Mouse (Mus musculus) left cerebral cortex, adult 18-20 months (tissue): ENCODE results near the gene Mreg. TPM values are rescaled to one million over a fixed set of nuclear protein-coding genes. Genes with fewer than 3 reads are reported as not detected.

Source experiments
- DNase-seq, 2 experiments: peaks; one replicate each; pipeline ENCODE4 v3.0.0; 2021 to 2022; ENCODE audit warnings: low spot score in 2 of 2, mixed read lengths in 1 of 2
- total RNA-seq, 2 experiments: library from RNA; stranded (reverse); gene quantifications; 2 replicates each; pipeline ENCODE4 v1.2.3; 2021

Gene Mreg
- total RNA-seq, 2 experiments from 2014 or later = 5.2 to 6.1 TPM

DNA sequence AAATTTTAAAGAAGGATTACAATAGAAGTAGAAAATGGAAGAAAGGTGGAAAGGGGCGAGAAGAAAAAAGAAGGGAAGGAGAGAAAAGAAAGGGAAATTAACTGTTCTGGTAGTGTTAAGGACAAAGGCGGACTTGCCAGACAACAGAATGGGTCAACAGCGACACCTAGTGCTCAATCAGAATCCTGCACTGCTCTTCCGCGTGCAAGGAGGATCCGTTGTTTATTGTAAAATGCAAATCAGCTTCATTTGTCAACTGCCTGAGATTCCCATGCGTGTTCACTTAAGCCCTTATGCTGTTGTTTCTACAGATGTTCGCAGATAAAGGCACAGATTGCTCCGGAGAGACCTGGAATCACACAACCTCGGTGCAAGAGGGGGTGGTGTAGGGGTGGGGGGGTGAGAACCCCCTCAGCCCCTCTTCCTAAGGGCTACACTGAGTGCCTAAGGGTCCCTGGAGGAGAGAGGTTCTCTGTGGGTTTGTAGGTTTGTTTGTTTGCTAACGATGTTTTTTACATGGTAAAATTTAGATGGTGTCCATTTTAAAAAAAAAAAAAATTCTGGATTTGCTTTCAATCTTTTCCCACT lies 70.1 kb downstream of the Mreg start:
- peak; percentile 48 to 58 for DNase-seq

DNA sequence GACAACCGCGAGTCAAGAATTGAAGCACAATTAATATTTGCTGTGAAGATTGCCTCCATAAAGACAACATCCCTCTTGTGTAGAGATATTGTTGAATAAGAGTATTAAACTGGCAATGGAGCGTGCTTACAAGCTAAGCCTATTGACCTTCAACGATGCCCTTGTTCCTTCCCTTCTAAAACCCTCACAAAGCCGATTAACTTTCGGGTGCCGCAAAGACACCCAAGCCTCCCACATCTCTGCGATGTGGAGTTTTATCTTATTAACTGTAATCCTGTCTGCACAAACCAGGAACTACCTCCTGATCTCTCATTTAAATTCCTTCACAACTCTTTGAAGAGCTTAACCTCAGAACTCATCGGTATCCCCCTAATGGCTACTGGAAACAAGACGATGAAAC lies 76.0 kb downstream of the Mreg start:
- DNase-seq = no peak

DNA sequence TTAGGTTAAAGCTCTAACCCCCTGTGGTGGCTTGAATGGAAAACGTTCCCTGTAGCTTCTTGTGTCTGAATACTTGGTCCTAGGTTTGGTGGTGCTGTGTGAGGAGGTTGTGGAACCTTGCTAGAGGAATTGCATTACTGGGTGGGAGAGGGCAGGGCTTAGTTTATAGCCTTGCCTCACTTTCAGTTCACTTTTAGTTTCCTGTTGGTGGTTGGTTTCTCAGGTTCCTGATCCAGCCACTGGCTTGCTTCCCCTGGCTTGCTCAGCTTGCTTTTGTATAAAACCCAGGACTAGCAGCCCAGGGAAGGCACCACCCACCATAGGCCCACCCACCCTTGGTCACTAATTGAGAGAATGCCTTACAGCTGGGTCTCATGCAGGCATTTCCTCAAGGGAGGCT lies 77.6 kb downstream of the Mreg start:
- no peak for DNase-seq

DNA sequence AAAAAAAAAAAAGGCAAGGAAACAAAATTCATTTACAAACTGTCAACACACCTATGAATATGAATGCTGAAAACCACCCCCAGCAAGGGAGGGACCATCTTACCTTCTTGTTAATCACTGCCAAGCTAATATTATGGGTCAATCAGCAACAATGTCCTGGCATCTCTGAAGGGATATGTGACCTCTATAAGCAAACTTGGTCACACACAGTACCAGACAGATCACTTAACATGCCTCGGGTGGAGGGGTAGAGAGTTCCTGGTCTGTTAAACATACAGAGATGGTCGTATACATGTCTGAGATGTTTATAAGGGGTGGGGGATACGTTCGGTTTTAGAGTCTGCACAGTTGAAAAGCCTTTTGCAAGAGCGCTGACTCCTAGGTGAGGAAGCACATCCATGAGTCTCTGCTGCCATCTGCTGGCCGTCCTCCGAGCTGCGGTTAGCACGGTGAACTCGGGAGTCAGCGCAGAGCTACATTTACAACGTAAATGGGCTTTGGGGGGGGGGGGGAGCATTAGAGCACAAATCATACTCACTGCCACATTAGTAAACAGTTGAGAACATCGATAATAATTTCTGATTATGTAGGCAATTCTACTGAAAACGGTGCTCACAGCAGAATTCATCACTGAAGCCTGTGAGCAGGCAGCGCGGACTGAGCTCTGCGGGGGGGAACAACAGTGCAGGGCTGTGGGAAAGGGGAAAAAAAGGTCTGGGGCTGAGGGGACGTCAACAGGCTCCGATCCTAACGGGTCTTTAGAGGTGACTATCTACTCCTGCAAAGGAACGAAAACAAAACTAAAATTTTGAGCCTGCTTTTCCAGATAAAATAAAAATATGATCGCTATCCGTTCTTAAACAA lies 88.4 kb downstream of the Mreg start:
- DNase-seq = peak; percentile 87 to 96

DNA sequence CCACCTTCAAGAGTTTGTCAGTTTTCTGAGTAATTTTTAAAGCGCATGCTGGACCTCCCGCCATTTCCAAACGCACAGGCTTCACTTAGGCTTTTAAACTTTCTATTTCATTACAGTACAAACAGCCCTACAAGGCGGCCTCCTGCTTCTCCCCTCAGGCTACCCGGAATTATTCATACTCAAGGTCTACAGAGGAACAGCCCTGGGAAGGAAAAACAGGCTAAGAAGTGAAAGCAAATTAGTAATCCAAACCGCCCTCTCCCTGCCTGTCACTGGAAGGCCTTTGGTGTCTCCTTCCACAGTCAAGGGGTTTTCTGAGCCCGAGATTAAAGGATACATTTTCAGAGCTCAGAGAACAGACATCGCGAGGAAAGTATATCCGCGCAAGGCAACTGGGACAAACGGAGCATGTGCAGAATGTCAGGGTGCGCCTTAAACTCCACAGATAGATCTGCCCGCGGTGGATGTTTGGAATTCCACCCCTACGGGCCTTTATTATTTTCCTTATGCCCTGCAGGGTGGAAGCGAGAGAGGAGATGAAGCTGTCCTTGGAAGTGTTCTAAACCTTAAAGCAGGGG lies 90.4 kb downstream of the Mreg start:
- DNase-seq = no peak

DNA sequence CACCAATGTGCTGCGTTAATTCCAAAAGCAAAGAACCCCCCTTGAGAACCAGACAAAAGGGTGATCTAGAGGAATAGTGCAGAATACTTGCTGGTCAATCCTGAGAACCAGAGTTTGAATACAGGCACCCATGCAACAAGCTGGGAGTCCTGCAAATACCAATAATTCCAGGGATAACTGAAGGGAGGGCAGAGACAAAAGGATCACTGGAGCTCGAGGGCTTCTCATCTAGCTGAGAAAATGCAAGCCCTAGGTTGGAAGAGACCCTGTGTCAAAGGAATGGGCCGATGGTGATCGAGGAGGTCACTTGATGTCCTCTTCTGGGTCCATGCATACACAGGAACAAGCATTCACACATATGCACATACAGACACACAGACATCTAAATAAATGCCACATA lies 92.1 kb downstream of the Mreg start:
- DNase-seq = no peak

DNA sequence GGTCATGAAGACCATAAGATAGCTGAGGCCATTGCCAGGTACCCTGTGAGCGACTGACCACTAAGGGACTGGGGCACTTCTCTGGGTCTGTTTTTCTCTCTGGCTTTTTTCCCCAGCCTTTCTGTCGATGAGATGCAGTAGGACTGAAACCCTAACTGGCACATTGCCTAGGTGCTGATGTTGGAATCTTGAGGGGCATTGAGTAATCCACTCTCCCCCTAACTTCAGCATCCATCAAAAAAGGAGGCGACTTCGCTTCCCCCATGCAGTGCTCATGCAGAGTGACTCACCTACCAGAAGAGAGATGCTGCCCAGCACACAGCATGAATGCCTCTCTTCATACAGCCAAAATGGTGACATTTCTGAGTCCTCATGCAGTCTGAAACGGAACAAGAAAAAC lies 97.9 kb downstream of the Mreg start:
- DNase-seq = no peak

Other genes starting within 250 kb of the Mreg start
- 1 to 10 TPM; 5.1 to 6.4 TPM for gene Pecr, start 72.0 kb upstream of the Mreg start, total RNA-seq
- gene Tmem169, start 72.1 kb upstream of the Mreg start, total RNA-seq = 10 to 100 TPM; 13.7 to 14.1 TPM
- gene Xrcc5, start 95.1 kb upstream of the Mreg start, total RNA-seq = 10 to 100 TPM; 18.5 to 22.2 TPM